Mouse (Mus musculus): ENCODE measurements around the gene Kcnk18.

Kcnk18 gene

DNA sequence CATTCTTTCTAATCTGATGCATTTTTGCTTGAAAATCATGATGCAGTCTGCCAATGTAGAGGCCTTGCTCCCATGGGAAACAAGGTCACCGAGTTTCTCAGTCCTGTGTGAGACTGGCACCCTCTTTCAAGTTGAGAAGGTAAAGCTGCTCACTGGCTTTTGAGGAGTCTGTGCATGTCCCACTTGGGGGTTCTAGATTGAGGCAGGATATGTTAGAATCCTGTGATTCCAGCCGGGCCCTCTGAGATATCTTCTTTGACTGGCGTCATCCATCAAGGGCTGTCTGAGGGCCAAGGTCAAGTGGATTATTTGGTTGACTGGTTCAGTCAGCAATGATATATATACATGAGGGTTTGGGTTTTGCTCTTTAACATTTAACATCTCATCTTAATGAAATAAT, 63.0 kb downstream of the Kcnk18 start:
- no peak for DNase-seq (ENCODE audit: low read depth, low spot score)

Measured in brain, adult 2 months (tissue).